Mouse (Mus musculus) gastrocnemius, adult 8-10 months (tissue): ENCODE measurements around the gene Cpxm2. TPM values are rescaled to one million over a fixed set of nuclear protein-coding genes. Genes with fewer than 3 reads are reported as not detected.

Experiments
- DNase-seq, 2 experiments: peaks; one replicate each; pipeline ENCODE4 v3.0.0; 2022; ENCODE audit warnings: low spot score in 2 of 2
- total RNA-seq, 4 experiments: library from RNA; stranded (reverse); gene quantifications; 2 replicates each; pipeline ENCODE4 v1.2.4; 2022

Gene Cpxm2
- total RNA-seq, 4 experiments from 2014 or later = 5.2 to 8.1 (median 5.8) TPM

DNA sequence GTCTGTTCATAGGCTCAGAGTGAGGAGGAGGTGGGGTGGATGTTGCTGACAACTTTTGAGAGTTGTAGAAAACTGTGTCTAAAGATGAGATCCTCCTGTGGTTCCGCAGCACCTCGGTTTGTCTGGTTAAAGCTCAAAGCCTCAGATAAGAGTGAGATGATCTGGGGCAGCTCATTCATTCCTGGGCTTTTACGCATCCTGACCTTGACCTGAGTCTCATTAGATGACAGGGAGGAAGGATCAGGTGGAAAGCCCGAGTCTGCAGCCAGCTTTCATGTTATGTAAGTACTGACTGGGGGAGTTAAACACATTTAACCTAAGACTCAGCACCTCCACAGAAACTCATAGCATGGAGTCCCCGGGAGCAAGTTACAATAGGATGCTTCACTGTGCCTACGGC, 127.9 kb downstream of the Cpxm2 start:
- DNase-seq = no peak

DNA sequence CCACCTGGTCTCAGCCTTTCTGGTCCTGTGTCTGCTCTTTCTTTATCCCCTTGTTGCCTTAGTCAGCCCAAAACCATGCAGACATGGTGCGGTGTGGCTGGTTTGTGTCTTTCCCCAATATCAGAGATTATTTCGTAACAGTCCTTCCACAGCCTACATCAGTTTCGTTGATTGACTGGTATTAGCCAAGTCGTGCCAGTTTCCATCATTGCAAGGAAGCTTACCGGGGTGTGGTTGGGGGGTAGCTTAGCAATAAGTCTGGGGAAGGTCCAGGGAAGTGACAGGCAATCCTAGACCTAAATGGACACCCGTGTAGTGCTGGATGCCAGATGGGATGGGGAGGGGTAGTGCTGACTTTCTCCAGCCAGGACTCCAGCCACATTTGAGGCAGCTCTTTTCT, 128.9 kb downstream of the Cpxm2 start:
- no peak for DNase-seq

DNA sequence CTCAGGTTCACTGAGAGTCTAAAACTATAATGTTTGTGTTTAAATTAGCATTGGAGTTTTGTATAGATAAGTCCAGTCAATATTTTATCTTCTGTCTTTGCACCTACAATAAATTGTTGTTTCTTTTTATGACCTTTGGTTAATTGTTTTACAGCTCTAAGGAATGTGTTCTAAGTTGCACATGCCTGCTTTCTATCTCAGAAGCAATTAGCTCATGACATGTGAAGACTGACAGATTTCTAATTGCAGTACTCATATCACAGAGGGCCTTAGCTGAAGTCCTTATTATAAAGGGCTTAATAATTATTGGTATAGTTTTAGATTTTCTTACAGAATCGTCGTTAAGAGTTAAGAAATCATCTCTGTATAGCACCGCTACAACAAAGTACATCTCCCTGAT, 138.6 kb downstream of the Cpxm2 start:
- DNase-seq = no peak

DNA sequence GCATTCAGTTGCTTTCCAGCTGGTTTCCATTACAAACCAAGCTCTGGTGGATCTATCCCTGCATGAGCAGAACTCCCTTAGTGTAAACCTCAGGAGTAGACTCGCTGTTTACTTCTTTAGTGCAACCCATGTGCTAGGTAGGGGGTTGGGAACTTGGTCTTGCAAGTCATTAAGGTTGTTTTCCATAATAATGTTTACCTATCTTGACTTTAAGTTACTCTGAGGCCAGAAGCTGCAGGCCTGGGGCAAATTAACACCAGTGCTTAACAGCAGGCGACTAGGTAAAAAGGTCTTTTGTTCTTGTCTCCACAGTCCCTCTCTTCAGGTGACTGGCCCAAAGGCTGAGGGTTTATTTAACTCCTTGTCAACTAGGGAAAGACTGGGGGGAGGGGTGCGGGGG, 139.3 kb downstream of the Cpxm2 start:
- DNase-seq = no peak

DNA sequence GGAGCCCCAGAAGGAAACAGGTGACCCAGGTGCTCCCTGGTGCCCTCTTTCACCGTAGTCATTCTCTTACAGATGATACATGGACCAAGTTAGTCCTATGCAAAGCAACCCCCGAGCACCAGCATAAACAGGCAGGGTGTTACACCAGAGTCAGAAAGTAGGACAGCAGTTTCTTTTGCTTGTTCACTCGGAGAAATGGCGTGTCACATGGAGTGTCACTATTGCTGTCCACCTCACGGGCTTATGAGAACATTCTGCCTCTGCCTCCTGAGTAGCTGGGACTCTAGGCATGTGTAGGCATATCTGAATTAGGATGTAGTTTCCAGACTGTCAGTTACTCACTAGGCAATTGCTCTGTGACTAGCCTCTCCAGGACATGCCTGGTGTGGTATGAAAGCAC, 140.6 kb downstream of the Cpxm2 start:
- DNase-seq = no peak

DNA sequence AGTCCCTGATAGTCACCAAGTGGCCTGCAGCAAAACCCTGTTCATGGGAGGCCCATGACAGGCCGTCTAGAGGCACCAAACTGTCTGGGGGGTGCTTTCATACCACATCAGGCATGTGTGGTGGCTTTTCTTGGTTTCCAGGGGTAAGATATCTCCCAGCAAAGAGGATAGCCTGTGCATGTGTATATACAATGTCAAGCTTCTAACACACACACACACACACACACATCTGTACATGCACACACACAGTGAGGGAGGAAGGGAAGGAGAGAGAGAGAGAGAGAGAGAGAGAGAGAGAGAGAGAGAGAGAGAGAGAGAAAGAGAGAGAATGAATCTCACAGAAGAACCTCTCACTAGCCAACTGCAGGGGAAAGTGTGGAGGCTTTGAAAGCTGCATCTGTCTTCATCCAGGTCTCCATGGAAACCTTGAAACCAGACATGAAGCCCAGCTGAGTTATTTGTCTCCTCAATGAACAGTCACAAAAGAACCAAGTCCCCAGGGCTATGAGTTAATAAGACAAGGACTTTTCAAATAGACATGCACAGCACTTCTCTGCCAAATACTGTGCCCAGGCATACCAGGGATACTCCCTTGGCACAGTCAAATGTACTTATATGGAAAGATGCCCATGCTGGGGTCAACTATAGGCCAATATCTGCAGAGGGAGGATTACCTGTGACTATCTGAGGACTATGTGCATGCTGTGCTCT, 141.4 kb downstream of the Cpxm2 start:
- DNase-seq = no peak

DNA sequence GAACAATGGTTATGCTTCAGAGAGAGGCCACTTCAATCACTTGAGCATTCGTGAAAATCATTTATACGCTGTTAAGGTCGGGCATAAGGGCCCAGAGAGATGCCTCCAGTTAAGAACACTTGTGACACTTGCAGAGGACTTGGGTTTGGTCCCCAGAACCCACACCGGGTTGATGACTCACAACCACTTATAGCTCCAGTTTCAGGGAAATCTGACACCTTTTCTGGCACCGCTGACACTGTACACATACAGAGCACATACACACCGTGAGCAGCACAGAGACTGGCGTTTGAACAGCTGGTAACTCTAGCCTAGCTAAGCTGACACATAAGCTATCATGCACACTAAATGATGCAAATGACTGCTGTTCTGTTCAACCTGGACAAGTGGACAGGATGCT, 145.5 kb downstream of the Cpxm2 start:
- DNase-seq = no peak

DNA sequence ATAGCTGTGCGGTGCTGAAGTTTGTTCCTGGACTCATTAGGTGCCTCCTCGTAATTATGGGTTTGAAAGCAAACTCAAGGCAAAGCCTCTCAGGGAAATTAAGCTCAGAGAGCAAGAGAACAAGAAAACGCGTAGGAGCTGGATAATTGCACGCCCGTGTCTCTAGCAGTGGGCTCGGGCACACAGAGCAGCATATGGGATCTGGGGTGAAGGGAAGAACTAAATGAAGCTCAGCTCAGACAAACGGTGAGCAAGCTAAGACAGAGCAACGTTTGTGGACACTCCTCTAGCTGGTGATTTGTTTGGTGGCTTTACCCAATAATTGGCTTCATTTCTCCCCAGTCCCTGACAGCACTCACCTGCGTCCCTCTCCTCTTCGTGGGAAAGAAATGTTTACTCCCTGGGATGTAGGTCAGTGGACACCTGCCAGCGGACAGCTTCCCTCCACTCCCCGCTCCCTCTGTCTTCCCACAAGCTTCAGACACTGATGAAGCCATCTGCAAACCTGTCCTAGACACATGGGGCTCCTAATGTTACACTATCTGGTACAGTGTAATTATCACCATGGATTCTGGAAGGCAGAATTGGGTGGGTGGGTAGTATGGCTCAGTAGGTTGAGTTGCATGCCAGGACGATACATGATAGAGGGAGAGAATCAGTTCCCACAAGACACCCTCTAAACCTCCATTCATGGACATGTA, 148.4 kb downstream of the Cpxm2 start:
- no peak for DNase-seq

DNA sequence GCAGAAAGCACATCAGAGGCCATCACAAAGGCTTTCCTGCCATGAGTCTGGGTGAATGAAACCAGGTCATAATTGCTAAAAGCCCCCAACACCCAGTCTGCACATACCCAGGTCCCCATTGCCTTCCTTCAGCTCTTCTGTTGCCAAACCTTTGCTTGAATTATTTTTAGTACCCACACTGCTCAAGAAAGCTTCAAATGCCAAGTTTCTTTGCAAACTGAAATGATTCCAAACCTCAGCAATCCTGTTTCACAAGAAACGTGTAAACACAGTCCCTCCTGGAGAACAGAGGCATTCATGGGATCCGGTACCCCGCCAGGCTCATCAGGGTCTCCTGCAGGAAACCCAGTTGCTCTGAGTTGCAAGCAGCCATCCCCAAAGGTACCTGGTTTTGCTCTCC, 161.7 kb downstream of the Cpxm2 start:
- DNase-seq = no peak

DNA sequence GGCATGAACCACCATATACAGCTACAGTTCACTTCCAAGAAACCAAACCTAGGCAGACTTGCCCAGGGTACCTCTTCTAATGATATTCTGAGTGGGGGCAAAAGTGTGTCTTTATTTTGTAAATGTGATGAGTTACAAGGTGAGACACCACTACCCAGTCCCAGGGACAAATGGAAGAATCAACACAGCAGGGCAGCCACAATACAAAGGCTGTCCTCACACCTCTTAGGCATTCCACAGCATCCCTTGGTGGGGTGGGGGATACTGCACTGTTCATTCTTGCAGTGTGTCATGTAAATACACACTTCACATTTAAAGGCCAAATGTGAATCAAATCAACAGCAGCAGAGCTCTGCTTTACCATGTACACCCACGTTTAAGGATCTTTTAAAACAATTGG, 162.3 kb downstream of the Cpxm2 start:
- DNase-seq = no peak

DNA sequence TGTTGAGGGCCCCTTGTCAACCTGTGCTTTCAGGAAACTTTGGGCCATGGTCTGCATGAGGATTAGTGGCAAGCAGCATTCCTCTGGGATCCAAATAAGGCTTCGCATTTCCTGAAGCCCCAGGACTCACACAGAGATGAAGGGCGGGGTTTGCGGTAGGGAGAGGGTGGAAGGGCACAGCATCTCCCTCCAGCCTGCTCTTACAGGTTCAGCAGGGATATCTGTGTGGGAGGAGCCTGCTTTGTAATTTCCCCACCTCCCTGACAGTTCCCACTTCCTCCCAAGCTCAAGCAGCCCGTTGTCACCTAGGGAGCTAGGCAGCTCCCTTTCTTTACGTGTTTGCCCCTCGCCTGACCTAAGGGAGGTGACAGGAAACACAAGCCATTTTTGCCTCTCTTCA, 165.5 kb downstream of the Cpxm2 start:
- no peak for DNase-seq

Other genes with a start within 250 kb of the Cpxm2 start
- not detected for gene Gpr26, start 188.3 kb downstream of the Cpxm2 start, total RNA-seq
- gene Chst15, start 162.5 kb upstream of the Cpxm2 start, total RNA-seq = 1 to 10 TPM; 1.4 to 2.6 (median 1.8) TPM